ENCODE assay signal across 14 mouse cellular contexts in genomic region chr10:108356601-108357187, GRCm38 (mm10). TPM values are rescaled to one million over a fixed set of nuclear protein-coding genes. Genes with fewer than 3 reads are reported as not detected.
A peak's percentile ranks its signal among the peaks of the same experiment; 100 is the strongest.
DNase-seq lines count a peak whose midpoint lies in the region; ATAC-seq and TF ChIP-seq lines count a peak whose summit lies in the region.
"Had no signal": no experiment of that assay in that cellular context is flagged by ENCODE, and none has a peak within 500 bp of the region (broad histone marks: within the 10 kb centered on the region; RNA-seq: fewer than 3 reads in every experiment).

No protein-coding gene starts in this region.

- H3K27me3 ChIP-seq in heart, embryonic 11.5 days (ENCODE audit: control insufficient read depth, insufficient read depth, low read length) = no peaks in the 10 kb centered on the region
- no peaks in the 10 kb centered on the region for H3K27me3 ChIP-seq in liver, embryonic 13.5 days
- H3K27me3 ChIP-seq in embryonic facial prominence, embryonic 12.5 days = no peaks in the 10 kb centered on the region
- no peaks in the 10 kb centered on the region for H3K27me3 ChIP-seq in midbrain, embryonic 14.5 days (ENCODE audit: control insufficient read depth, insufficient read depth, low read length)
- H3K27me3 ChIP-seq in intestine, postnatal 0 days (replicated peaks; ENCODE audit: control insufficient read depth, insufficient read depth, low read length) = no peaks in the 10 kb centered on the region

- H3K9ac ChIP-seq in heart, embryonic 11.5 days (ENCODE audit: low read depth, low read length) = no peak overlapping the region
- no peak overlapping the region for H3K9ac ChIP-seq in liver, embryonic 13.5 days
- no peak overlapping the region for H3K9ac ChIP-seq in embryonic facial prominence, embryonic 12.5 days
- no peak overlapping the region for H3K9ac ChIP-seq in midbrain, embryonic 14.5 days (replicated peaks; ENCODE audit: low read length)
- H3K9ac ChIP-seq in intestine, postnatal 0 days (ENCODE audit: low read depth, low read length) = no peak overlapping the region

- TF ChIP-seq CTCF in intestine, postnatal 0 days (IDR thresholded peaks at IDR 0.05; ENCODE audit: low read depth) = no peak

- 94% methylated on average over 12 of the region's 12 CpGs for WGBS in heart, embryonic 11.5 days (ENCODE audit: insufficient replicate concordance)
- 82% methylated on average over 12 of the region's 12 CpGs for WGBS in liver, embryonic 13.5 days (ENCODE audit: insufficient replicate concordance)
- WGBS in embryonic facial prominence, embryonic 12.5 days = 96% methylated on average over 12 of the region's 12 CpGs
- 99% methylated on average over 12 of the region's 12 CpGs for WGBS in midbrain, embryonic 14.5 days
- 93% methylated on average over 12 of the region's 12 CpGs for WGBS in intestine, postnatal 0 days

- intact Hi-C loops in heart, postnatal 10 days (cut with DNase I) = no loop called here

- H3K36me3 ChIP-seq in heart, embryonic 11.5 days (ENCODE audit: control insufficient read depth, insufficient read depth, low read length) = no peaks in the 10 kb centered on the region
- H3K36me3 ChIP-seq in liver, embryonic 13.5 days = peaks cover 3% of the 10 kb centered on the region; the same call in 1 of the 2 replicates
- H3K36me3 ChIP-seq in embryonic facial prominence, embryonic 12.5 days = no peaks in the 10 kb centered on the region
- H3K36me3 ChIP-seq in midbrain, embryonic 14.5 days (ENCODE audit: control insufficient read depth, insufficient read depth, low read length) = no peaks in the 10 kb centered on the region
- H3K36me3 ChIP-seq in intestine, postnatal 0 days (ENCODE audit: control insufficient read depth, insufficient read depth) = no peaks in the 10 kb centered on the region; the same call in 1 of the 2 replicates

- no peaks in the 10 kb centered on the region for H3K9me3 ChIP-seq in heart, embryonic 11.5 days (replicated peaks; ENCODE audit: control insufficient read depth, low read length)
- 0 out of 2 replicates have a peak, but pooled peaks cover 3% of the 10 kb centered on the region for H3K9me3 ChIP-seq in liver, embryonic 13.5 days (replicated peaks)
- no peaks in the 10 kb centered on the region for H3K9me3 ChIP-seq in embryonic facial prominence, embryonic 12.5 days
- H3K9me3 ChIP-seq in midbrain, embryonic 14.5 days (ENCODE audit: control insufficient read depth, low read length) = no peaks in the 10 kb centered on the region
- no peaks in the 10 kb centered on the region for H3K9me3 ChIP-seq in intestine, postnatal 0 days (ENCODE audit: control insufficient read depth)

- no peak overlapping the region for H3K4me3 ChIP-seq in heart, embryonic 11.5 days (ENCODE audit: low read depth, low read length)
- H3K4me3 ChIP-seq in liver, embryonic 13.5 days (replicated peaks) = no peak overlapping the region
- H3K4me3 ChIP-seq in embryonic facial prominence, embryonic 12.5 days = no peak overlapping the region
- H3K4me3 ChIP-seq in midbrain, embryonic 14.5 days (replicated peaks; ENCODE audit: low read depth, low read length) = no peak overlapping the region
- no peak overlapping the region for H3K4me3 ChIP-seq in intestine, postnatal 0 days (ENCODE audit: low read depth, low read length)

- peaks cover 10% of the 10 kb centered on the region; the same call in 1 of the 2 replicates for H3K4me1 ChIP-seq in heart, embryonic 11.5 days (ENCODE audit: control insufficient read depth, insufficient read depth, low read length)
- H3K4me1 ChIP-seq in liver, embryonic 13.5 days (replicated peaks) = peaks cover 4% of the 10 kb centered on the region; the same call in 1 of the 2 replicates
- 0 out of 2 replicates have a peak, but pooled peaks cover 1% of the 10 kb centered on the region for H3K4me1 ChIP-seq in embryonic facial prominence, embryonic 12.5 days
- H3K4me1 ChIP-seq in midbrain, embryonic 14.5 days (ENCODE audit: control insufficient read depth, insufficient read depth, low read length) = 0 out of 2 replicates have a peak, but pooled peaks cover 1% of the 10 kb centered on the region
- 0 out of 2 replicates have a peak, but pooled peaks cover 6% of the 10 kb centered on the region for H3K4me1 ChIP-seq in intestine, postnatal 0 days (replicated peaks; ENCODE audit: control insufficient read depth, insufficient read depth, low read length)

- H3K4me2 ChIP-seq in heart, embryonic 11.5 days = no peak overlapping the region
- H3K4me2 ChIP-seq in liver, embryonic 13.5 days = no peak overlapping the region
- no peak overlapping the region for H3K4me2 ChIP-seq in embryonic facial prominence, embryonic 12.5 days (replicated peaks)
- no peak overlapping the region for H3K4me2 ChIP-seq in midbrain, embryonic 14.5 days (ENCODE audit: low read length)
- no peak overlapping the region for H3K4me2 ChIP-seq in intestine, postnatal 0 days (replicated peaks; ENCODE audit: low read depth)

- 0 out of 2 replicates have a peak, but pooled peaks have one; percentile 33 for ATAC-seq in heart, embryonic 11.5 days (replicated peaks; ENCODE audit: insufficient number of reproducible peaks, low FRiP score, low TSS enrichment)
- peak; percentile 45; the same call in 1 of the 2 replicates for ATAC-seq in liver, embryonic 13.5 days (ENCODE audit: low read depth)
- 0 out of 2 replicates have a peak, but pooled peaks have one; percentile 72 for ATAC-seq in embryonic facial prominence, embryonic 12.5 days (ENCODE audit: insufficient number of reproducible peaks, insufficient read depth, low FRiP score, low TSS enrichment)
- ATAC-seq in midbrain, embryonic 14.5 days (ENCODE audit: low FRiP score, low TSS enrichment) = peak; percentile 46; the same call in 1 of the 2 replicates
- no peak for ATAC-seq in intestine, postnatal 0 days
- ATAC-seq: CD4-positive, CD25-positive, alpha-beta regulatory T cell, adult 4 months; hindbrain, postnatal 0 days had no signal

- H3K27ac ChIP-seq in heart, embryonic 11.5 days (ENCODE audit: low read depth, low read length) = no peak overlapping the region
- no peak overlapping the region for H3K27ac ChIP-seq in liver, embryonic 13.5 days
- no peak overlapping the region for H3K27ac ChIP-seq in embryonic facial prominence, embryonic 12.5 days
- no peak overlapping the region for H3K27ac ChIP-seq in midbrain, embryonic 14.5 days (replicated peaks; ENCODE audit: low read depth, low read length)
- H3K27ac ChIP-seq in intestine, postnatal 0 days (ENCODE audit: low read depth, low read length) = no peak overlapping the region
- H3K27ac ChIP-seq: hindbrain, postnatal 0 days had no signal

- DNase-seq in heart, postnatal 10 days = no peak
- no peak for DNase-seq in liver, embryonic 13.5 days
- DNase-seq in liver = no peak
- DNase-seq in midbrain, embryonic 14.5 days = no peak
- no peak for DNase-seq in left cerebral cortex, adult 11 months (ENCODE audit: low spot score)
- DNase-seq: cerebellum, adult 9-11 months; left cerebral cortex, postnatal 4 days; lung, postnatal 36 days; thymus, adult 18-20 months had no signal

RNA-seq across cellular contexts. Expression of gene Pawr, which starts 24.8 kb away (rescaled TPM):
- polyA plus RNA-seq in heart, embryonic 11.5 days (2014; fragmentation: Nextera tagmentation; extraction: Ambion mirVana) = 16.8 and 18.7 TPM in 2 replicates
- total RNA-seq in heart, postnatal 10 days (2021) = 1 to 10 TPM; 3.9 to 4.1 TPM
- 3.8 and 4.4 TPM in 2 replicates for polyA plus RNA-seq in liver, embryonic 13.5 days (2015; fragmentation: Nextera tagmentation; extraction: Ambion mirVana)
- polyA plus RNA-seq in embryonic facial prominence, embryonic 12.5 days (2016; fragmentation: Nextera tagmentation; extraction: Ambion mirVana) = 9.2 and 9.6 TPM in 2 replicates
- 2.2 and 2.7 TPM in 2 replicates for polyA plus RNA-seq in midbrain, embryonic 14.5 days (2014; fragmentation: Nextera tagmentation; extraction: Ambion mirVana)
- 11.9 and 12.3 TPM in 2 replicates for polyA plus RNA-seq in intestine, postnatal 0 days (2015; fragmentation: Nextera tagmentation; extraction: Ambion mirVana)
- polyA plus RNA-seq: CD4-positive, CD25-positive, alpha-beta regulatory T cell, adult 4 months had no signal
